Mouse (Mus musculus) forebrain, embryonic 15.5 days (tissue): Measurements from ENCODE around the gene Xbp1. TPM values are rescaled to one million over a fixed set of nuclear protein-coding genes. Genes with fewer than 3 reads are reported as not detected.

Source experiments
- ATAC-seq: fragments of 200-750 bp; cut with Nextera tagmentation; replicated peaks from 2 replicates; pipeline ENCODE4 v1.8.0; 2017; ENCODE audit warnings: mild to moderate bottlenecking, moderate TSS enrichment, moderate library complexity
- H3K27ac ChIP-seq: fragments of 300-500 bp; sonication (generic); replicated peaks from 2 replicates; pipeline ENCODE4 v1.5.1; 2015; ENCODE audit warnings: mild to moderate bottlenecking, inconsistent platforms
- H3K27me3 ChIP-seq: fragments of 300-500 bp; sonication (generic); 2 replicates; pipeline ENCODE4 v1.6.1; 2015; ENCODE audit warnings: inconsistent platforms
- H3K36me3 ChIP-seq: fragments of 300-500 bp; sonication (generic); 2 replicates; pipeline ENCODE4 v1.6.1; 2015; ENCODE audit warnings: mild to moderate bottlenecking, inconsistent platforms
- H3K4me1 ChIP-seq: fragments of 300-500 bp; sonication (generic); 2 replicates; pipeline ENCODE4 v1.6.1; 2015; ENCODE audit warnings: inconsistent platforms
- H3K4me2 ChIP-seq: fragments of 300-500 bp; sonication (generic); replicated peaks from 2 replicates; pipeline ENCODE4 v1.6.1; 2015; ENCODE audit warnings: mild to moderate bottlenecking, inconsistent platforms
- H3K4me3 ChIP-seq: fragments of 300-500 bp; sonication (generic); 2 replicates; pipeline ENCODE4 v1.5.1; 2015; ENCODE audit warnings: mild to moderate bottlenecking, inconsistent platforms
- H3K9ac ChIP-seq: fragments of 300-500 bp; sonication (generic); replicated peaks from 2 replicates; pipeline ENCODE4 v1.6.1; 2015; ENCODE audit warnings: mild to moderate bottlenecking, inconsistent platforms
- H3K9me3 ChIP-seq: fragments of 300-500 bp; sonication (generic); 2 replicates; pipeline ENCODE4 v1.6.1; 2016; ENCODE audit warnings: inconsistent platforms
- WGBS: fragments of 180-500 bp; shearing (Covaris S2); methylation state at CpG from one replicate; pipeline ENCODE4 v1.1.7; 2015; ENCODE audit warnings: mixed read lengths; 5-methylcytosine and 5-hydroxymethylcytosine counted together
- polyA plus RNA-seq: library from polyadenylated mRNA; unstranded; fragments of >200 nt; fragmentation: Nextera tagmentation; extraction: Ambion mirVana; gene quantifications from 2 replicates; pipeline ENCODE4 v1.2.1, GENCODE M21; 2015

Gene Xbp1
- polyA plus RNA-seq, 1 experiment from 2014 or later = 135 TPM

DNA sequence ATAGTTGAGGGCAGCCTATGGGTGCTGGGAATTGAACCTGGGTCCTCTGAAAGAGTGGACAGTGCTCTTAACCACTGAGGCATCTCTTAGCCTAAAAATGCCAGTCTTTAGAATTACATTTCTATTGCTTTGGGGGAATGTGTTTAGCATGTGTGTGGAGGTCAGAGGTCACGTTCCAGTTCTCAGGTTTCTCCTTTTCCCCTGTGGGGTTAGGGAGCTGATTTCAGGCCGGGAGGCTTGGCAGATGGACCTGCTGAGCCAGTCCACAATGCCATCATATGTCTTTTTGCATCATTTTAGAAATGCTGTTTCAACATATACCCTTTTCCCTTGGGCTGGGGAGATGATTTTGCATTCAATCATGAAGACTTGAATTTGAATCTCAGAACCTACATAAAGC is 26.6 kb upstream of the Xbp1 start:
- H3K36me3 ChIP-seq = no peaks in the 10 kb centered on the region
- no peak for ATAC-seq
- H3K9ac ChIP-seq = no peak overlapping the region
- H3K4me2 ChIP-seq = no peak overlapping the region
- no peaks in the 10 kb centered on the region for H3K4me1 ChIP-seq
- H3K27me3 ChIP-seq = no peaks in the 10 kb centered on the region
- no peaks in the 10 kb centered on the region for H3K9me3 ChIP-seq
- 75% methylated on average over 2 of the region's 2 CpGs for WGBS
- H3K27ac ChIP-seq = no peak overlapping the region
- H3K4me3 ChIP-seq = no peak overlapping the region

DNA sequence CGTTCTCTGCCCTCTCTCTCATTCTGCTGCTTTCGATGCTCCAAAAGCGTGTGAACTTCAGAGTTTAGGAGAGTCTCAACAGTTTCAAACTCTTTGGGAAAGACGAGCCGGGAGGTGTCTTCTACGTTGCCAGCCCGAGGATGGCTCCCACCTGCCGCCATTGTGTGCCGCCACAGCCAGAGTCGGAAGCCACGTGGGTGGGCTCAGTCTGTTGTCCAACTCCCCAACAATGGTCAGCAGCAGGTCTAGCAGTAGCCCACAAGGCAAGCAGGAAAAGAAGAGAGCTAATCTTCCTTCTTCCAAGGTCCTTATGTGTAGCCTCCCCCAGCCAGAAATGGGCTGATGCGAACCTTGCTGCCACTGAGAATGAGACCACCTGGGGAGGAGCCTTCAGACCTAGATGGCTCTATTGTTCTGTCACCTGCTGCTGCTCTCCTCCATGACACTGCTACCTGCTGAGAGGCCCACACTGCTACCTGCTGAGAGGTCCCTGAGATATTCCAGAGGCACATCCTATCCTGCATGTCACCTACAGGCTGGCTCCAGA is 25.1 kb upstream of the Xbp1 start:
- H3K9me3 ChIP-seq = no peaks in the 10 kb centered on the region
- no peak overlapping the region for H3K4me2 ChIP-seq
- no peaks in the 10 kb centered on the region for H3K27me3 ChIP-seq
- no peak for ATAC-seq
- H3K36me3 ChIP-seq = no peaks in the 10 kb centered on the region
- H3K9ac ChIP-seq = no peak overlapping the region
- 43% methylated on average over 12 of the region's 12 CpGs for WGBS
- no peak overlapping the region for H3K4me3 ChIP-seq
- no peaks in the 10 kb centered on the region for H3K4me1 ChIP-seq
- H3K27ac ChIP-seq = no peak overlapping the region

GRCm38 (mm10) chr11:5495906-5496305 is 24.6 kb upstream of the Xbp1 start:
- Histone ChIP-seq H3K36me3 (no peaks in the 10 kb centered on the region), H3K9me3 (no peaks in the 10 kb centered on the region), H3K4me2 (no peak overlapping the region), H3K9ac (no peak overlapping the region), H3K27me3 (no peaks in the 10 kb centered on the region), H3K27ac (no peak overlapping the region), H3K4me1 (no peaks in the 10 kb centered on the region), H3K4me3 (no peak overlapping the region)
- ATAC-seq = no peak
- WGBS = 75% methylated on average over 5 of the region's 5 CpGs

GRCm38 (mm10) chr11:5496559-5497248 is 23.8 kb upstream of the Xbp1 start:
- no peaks in the 10 kb centered on the region for H3K36me3 ChIP-seq
- H3K27me3 ChIP-seq = no peaks in the 10 kb centered on the region
- H3K9me3 ChIP-seq = no peaks in the 10 kb centered on the region
- H3K4me2 ChIP-seq = no peak overlapping the region
- WGBS = 95% methylated on average over 13 of the region's 13 CpGs
- no peaks in the 10 kb centered on the region for H3K4me1 ChIP-seq
- no peak overlapping the region for H3K27ac ChIP-seq
- ATAC-seq = no peak
- no peak overlapping the region for H3K4me3 ChIP-seq
- H3K9ac ChIP-seq = no peak overlapping the region

GRCm38 (mm10) chr11:5498422-5498821 is 22.0 kb upstream of the Xbp1 start:
- Histone ChIP-seq H3K9me3 (no peaks in the 10 kb centered on the region), H3K27ac (no peak overlapping the region), H3K4me3 (no peak overlapping the region), H3K4me2 (no peak overlapping the region), H3K36me3 (no peaks in the 10 kb centered on the region), H3K4me1 (no peaks in the 10 kb centered on the region), H3K27me3 (no peaks in the 10 kb centered on the region), H3K9ac (no peak overlapping the region)
- WGBS = 90% methylated on average over 9 of the region's 9 CpGs
- ATAC-seq = no peak

DNA sequence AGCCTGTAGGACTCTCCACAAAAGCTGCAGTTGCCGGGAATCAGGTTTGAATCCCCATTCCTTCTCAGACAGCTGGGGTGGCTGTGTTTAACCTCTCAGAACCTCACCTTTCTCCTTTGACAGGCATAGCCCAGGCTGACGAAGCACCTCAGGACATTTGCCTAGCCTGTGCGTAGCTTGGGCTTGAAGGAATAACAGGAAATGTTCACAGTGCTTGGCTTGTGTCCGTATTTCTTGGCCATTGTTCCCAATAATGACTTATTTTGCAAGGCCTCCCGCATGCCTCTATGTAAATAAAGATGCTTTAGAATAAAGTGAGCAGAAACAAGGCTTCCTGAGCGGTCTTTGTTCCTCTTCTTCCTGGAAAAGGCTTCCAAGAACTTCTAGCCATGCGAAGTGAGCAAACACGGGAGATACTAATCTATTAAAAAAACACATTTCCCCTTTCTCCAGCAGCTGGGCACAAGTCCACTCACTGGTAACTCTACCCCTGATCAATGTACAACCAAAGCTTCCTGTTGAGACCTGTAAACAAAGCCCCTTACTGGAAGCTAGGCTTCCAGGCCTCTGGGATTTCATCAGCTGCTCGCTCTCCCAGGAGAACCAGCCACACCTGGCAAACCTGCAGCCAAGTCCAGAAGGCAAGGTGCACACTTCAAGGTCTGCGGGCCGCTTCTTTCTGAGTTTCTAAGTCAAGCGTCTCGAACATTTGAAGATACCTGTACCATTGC is 21.4 kb upstream of the Xbp1 start:
- Histone ChIP-seq H3K4me3 (no peak overlapping the region), H3K9ac (no peak overlapping the region), H3K36me3 (no peaks in the 10 kb centered on the region), H3K27me3 (no peaks in the 10 kb centered on the region), H3K4me1 (no peaks in the 10 kb centered on the region), H3K4me2 (no peak overlapping the region), H3K27ac (no peak overlapping the region), H3K9me3 (no peaks in the 10 kb centered on the region)
- ATAC-seq = no peak
- 78% methylated on average over 13 of the region's 13 CpGs for WGBS

- Histone ChIP-seq H3K9me3 (no peaks in the 10 kb centered on the region), H3K4me2 (no peak overlapping the region), H3K27me3 (no peaks in the 10 kb centered on the region), H3K27ac (no peak overlapping the region), H3K36me3 (no peaks in the 10 kb centered on the region), H3K4me1 (no peaks in the 10 kb centered on the region), H3K9ac (no peak overlapping the region), H3K4me3 (no peak overlapping the region)
- WGBS = 88% methylated on average over 11 of the region's 11 CpGs
- ATAC-seq = no peak
Observed at GRCm38 (mm10) chr11:5499961-5500644, 20.4 kb upstream of the Xbp1 start.

GRCm38 (mm10) chr11:5500903-5501741 is 19.3 kb upstream of the Xbp1 start:
- Histone ChIP-seq H3K27me3 (no peaks in the 10 kb centered on the region), H3K4me3 (no peak overlapping the region), H3K9me3 (no peaks in the 10 kb centered on the region), H3K4me2 (no peak overlapping the region), H3K36me3 (no peaks in the 10 kb centered on the region), H3K4me1 (no peaks in the 10 kb centered on the region), H3K27ac (no peak overlapping the region), H3K9ac (no peak overlapping the region)
- WGBS = 85% methylated on average over 13 of the region's 13 CpGs
- ATAC-seq = no peak

DNA sequence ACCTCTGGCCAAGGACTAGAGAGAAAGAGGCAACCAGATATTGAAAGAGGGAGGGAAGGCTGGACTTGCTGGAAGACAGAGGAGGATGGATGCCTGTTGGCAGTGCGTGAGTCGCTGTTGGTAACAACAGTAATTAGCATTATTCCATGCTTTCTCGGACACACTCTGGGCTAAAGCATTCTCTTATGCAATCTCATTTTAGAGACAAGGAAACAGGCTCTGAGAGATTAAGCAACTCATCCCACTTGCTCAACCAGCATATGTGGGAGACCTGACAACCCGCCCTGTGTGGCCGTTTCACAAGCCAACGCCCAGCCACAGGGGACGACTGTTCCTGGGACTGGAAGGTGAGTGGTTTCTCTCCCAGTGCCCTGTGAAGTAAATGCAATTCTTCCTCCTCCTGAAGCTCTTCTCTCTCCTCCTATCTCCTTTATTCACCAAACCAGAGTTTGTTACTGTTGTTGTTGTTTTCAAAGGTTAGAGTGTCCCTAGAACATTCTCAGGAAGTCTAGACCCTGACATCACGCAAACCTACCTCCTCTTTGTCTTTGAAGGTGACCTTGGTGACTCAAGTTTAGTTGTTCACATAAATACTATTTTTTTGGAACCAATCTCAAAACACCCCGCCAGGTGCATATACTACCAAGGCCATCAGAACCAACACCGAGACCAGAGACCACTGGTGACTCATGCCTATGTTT is 18.0 kb upstream of the Xbp1 start:
- no peaks in the 10 kb centered on the region for H3K36me3 ChIP-seq
- no peak for ATAC-seq
- H3K9me3 ChIP-seq = no peaks in the 10 kb centered on the region
- no peaks in the 10 kb centered on the region for H3K4me1 ChIP-seq
- no peak overlapping the region for H3K4me2 ChIP-seq
- no peak overlapping the region for H3K4me3 ChIP-seq
- no peak overlapping the region for H3K9ac ChIP-seq
- 87% methylated on average over 10 of the region's 10 CpGs for WGBS
- H3K27ac ChIP-seq = no peak overlapping the region
- no peaks in the 10 kb centered on the region for H3K27me3 ChIP-seq

- no peak for ATAC-seq
- 42% methylated on average over 18 of the region's 18 CpGs for WGBS
- no peak overlapping the region for H3K4me3 ChIP-seq
- no peak overlapping the region for H3K27ac ChIP-seq
- H3K9ac ChIP-seq = no peak overlapping the region
- H3K9me3 ChIP-seq = no peaks in the 10 kb centered on the region
- no peaks in the 10 kb centered on the region for H3K36me3 ChIP-seq
- H3K4me1 ChIP-seq = no peaks in the 10 kb centered on the region
- H3K4me2 ChIP-seq = no peak overlapping the region
- no peaks in the 10 kb centered on the region for H3K27me3 ChIP-seq
Observed at GRCm38 (mm10) chr11:5505856-5506575, 14.4 kb upstream of the Xbp1 start.
